Mouse (Mus musculus): ENCODE measurements around the gene Mrps18c. TPM values are rescaled to one million over a fixed set of nuclear protein-coding genes. Genes with fewer than 3 reads are reported as not detected.
A peak's percentile ranks its signal among the peaks of the same experiment; 100 is the strongest.

Gene Mrps18c
- polyA plus RNA-seq, 1 experiment from 2014 or later, result 172 TPM

DNA sequence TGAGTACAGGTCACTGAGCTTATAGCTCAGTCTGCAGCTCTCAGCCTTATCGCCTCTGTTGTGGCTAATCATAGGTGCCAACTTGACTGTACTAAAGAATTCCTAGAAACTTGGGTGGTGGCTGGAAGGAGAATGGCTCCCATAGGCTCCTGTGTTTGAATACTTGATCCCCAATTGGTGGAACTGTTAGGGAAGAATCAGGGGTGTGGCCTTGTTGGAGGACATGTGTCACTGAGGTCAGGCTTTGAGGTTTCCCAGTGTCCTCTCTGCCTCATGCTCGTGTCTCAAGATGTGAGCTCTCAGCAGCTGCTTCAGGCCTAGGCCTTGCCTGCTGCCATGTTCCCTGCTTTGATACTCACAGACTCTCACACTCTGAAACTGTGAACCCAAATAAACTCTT lies 35.4 kb downstream of the Mrps18c start:
- no peak overlapping the region for H3K9ac ChIP-seq (ENCODE audit: low read length)
- no peaks in the 10 kb centered on the region for H3K9me3 ChIP-seq (ENCODE audit: control insufficient read depth, low read length)
- no peaks in the 10 kb centered on the region for H3K36me3 ChIP-seq (ENCODE audit: control insufficient read depth, insufficient read depth, low read length)
- H3K4me3 ChIP-seq (ENCODE audit: low read depth, low read length), result no peak overlapping the region
- H3K27ac ChIP-seq (ENCODE audit: low read depth, low read length), result no peak overlapping the region
- DNase-seq (ENCODE audit: low spot score) (no peak), ATAC-seq (ENCODE audit: insufficient read depth, low FRiP score, low TSS enrichment) (no peak)
- H3K4me1 ChIP-seq (ENCODE audit: control insufficient read depth, insufficient read depth, low read length), result no peaks in the 10 kb centered on the region
- H3K4me2 ChIP-seq (ENCODE audit: low read depth), result no peak overlapping the region
- H3K27me3 ChIP-seq (ENCODE audit: control insufficient read depth, insufficient read depth, low read length), result no peaks in the 10 kb centered on the region
- 82% methylated on average over 2 of the region's 2 CpGs for WGBS

DNA sequence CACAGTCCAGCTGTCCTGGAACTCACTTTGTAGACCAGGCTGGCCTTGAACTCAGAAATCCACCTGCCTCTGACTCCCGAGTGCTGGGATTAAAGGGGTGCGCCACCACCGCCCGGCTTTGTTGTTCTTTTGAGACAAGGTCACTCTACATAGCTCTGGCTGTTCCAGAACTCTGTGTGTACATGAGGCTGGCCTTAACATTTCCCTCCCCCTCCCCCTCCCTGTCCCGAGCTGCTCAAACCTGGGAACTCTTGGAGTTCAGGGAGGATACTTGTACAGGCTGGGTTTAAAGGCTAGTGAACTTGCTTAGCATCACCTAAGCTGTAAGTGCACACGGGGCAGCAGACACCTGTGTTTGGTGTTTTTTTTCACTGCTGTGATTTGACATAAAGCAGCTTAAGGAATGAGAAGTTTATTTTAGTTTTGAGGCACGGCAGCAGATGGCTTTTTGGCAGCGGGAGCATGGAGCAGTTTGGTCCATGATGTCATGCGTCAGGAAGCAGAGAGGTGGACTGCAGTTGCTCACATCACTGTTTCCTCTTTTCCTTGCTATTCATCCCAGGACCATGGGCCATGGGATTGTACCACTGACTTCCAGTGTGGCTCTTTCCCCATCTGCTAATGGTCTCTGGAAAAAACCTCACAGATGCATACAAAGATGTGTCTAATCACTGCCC lies 37.6 kb downstream of the Mrps18c start:
- Histone ChIP-seq H3K4me2 (ENCODE audit: low read depth) (no peak overlapping the region), H3K4me1 (ENCODE audit: control insufficient read depth, insufficient read depth, low read length) (no peaks in the 10 kb centered on the region), H3K36me3 (ENCODE audit: control insufficient read depth, insufficient read depth, low read length) (no peaks in the 10 kb centered on the region), H3K9me3 (ENCODE audit: control insufficient read depth, low read length) (no peaks in the 10 kb centered on the region), H3K4me3 (ENCODE audit: low read depth, low read length) (no peak overlapping the region), H3K9ac (ENCODE audit: low read length) (no peak overlapping the region), H3K27ac (ENCODE audit: low read depth, low read length) (no peak overlapping the region), H3K27me3 (ENCODE audit: control insufficient read depth, insufficient read depth, low read length) (no peaks in the 10 kb centered on the region)
- ATAC-seq (ENCODE audit: insufficient read depth, low FRiP score, low TSS enrichment) (no peak), DNase-seq (ENCODE audit: low spot score) (no peak)
- WGBS, result 82% methylated on average over 9 of the region's 9 CpGs

DNA sequence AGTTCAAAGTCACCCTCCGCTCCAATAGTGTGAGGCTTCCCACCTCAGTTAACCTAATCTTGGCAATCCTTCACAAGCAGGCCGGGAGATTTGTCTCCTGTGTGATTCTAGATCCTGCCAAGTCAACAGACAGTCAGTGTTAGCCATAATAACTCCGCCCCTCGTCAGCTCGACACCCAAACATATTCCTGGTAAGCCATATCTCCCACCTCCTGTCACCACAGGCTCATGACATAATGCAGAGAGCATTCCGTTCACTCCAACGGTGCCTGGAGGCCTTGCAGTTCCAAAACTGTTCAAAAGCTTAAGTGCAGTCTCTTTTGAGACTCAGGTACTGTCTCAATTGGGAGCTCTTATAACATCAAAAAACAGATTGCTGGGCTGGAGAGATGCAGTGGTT lies 39.5 kb downstream of the Mrps18c start:
- no peak overlapping the region for H3K9ac ChIP-seq (ENCODE audit: low read length)
- no peak overlapping the region for H3K4me3 ChIP-seq (ENCODE audit: low read depth, low read length)
- no peaks in the 10 kb centered on the region for H3K36me3 ChIP-seq (ENCODE audit: control insufficient read depth, insufficient read depth, low read length)
- no peaks in the 10 kb centered on the region for H3K4me1 ChIP-seq (ENCODE audit: control insufficient read depth, insufficient read depth, low read length)
- no peaks in the 10 kb centered on the region for H3K9me3 ChIP-seq (ENCODE audit: control insufficient read depth, low read length)
- ATAC-seq (ENCODE audit: insufficient read depth, low FRiP score, low TSS enrichment), result no peak
- DNase-seq (ENCODE audit: low spot score), result no peak
- 95% methylated on average over 7 of the region's 7 CpGs for WGBS
- H3K27me3 ChIP-seq (ENCODE audit: control insufficient read depth, insufficient read depth, low read length), result no peaks in the 10 kb centered on the region
- no peak overlapping the region for H3K4me2 ChIP-seq (ENCODE audit: low read depth)
- no peak overlapping the region for H3K27ac ChIP-seq (ENCODE audit: low read depth, low read length)

DNA sequence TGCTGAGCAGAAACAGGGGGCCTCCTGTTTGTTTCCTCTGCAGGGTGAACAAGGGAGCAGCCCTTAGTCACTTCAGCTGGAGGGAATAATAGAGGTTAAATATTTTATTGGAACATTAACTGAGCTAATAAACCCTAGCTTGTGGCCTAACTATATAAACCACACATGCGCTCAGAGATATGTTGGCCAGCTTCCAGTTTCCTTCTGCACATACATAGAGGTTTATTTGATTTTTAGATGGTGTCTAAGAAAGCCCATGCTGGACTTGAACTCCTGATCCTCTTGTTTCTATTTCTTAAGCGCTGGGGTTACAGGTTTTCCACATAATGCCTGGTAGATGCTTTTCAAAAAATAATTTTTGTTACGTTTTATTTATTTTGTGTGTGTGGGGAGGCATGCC lies 46.1 kb downstream of the Mrps18c start:
- ATAC-seq (ENCODE audit: insufficient read depth, low FRiP score, low TSS enrichment) (no peak), DNase-seq (ENCODE audit: low spot score) (no peak)
- H3K9me3 ChIP-seq (ENCODE audit: control insufficient read depth, low read length), result no peaks in the 10 kb centered on the region
- peaks cover 6% of the 10 kb centered on the region; the same call in 1 of the 2 replicates for H3K4me1 ChIP-seq (ENCODE audit: control insufficient read depth, insufficient read depth, low read length)
- peaks cover 37% of the 10 kb centered on the region for H3K27me3 ChIP-seq (ENCODE audit: control insufficient read depth, insufficient read depth, low read length)
- H3K9ac ChIP-seq (ENCODE audit: low read length), result no peak overlapping the region
- no peaks in the 10 kb centered on the region for H3K36me3 ChIP-seq (ENCODE audit: control insufficient read depth, insufficient read depth, low read length)
- no peak overlapping the region for H3K4me2 ChIP-seq (ENCODE audit: low read depth)
- H3K4me3 ChIP-seq (ENCODE audit: low read depth, low read length), result no peak overlapping the region
- no peak overlapping the region for H3K27ac ChIP-seq (ENCODE audit: low read depth, low read length)
- WGBS, result 60% methylated on average over 3 of the region's 3 CpGs

DNA sequence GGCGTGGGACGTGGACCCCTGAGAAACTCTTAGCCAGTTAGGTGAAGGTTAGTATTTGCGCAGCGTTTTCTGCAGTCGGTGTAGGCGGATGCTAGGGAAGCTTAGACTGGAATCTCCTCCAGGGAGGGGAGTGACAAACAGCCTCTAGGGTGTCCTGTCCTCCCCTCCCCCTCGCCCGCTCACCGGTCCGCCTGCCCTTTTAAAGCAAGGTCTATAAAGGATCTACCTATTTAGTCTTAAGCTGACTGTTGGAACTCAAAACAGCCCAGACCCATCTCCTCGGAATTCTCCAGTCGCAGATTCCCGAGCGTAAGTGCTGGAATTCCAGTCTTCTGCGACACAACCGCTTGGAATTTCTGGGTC lies 47.0 kb downstream of the Mrps18c start, which contains the start of gene Gpat3:
TSS of gene Gpat3 (plus strand) at position 229 of the 363 bp plus-strand sequence.
- DNase-seq (ENCODE audit: low spot score), result no peak
- WGBS, result under 1% methylated on average over 16 of the region's 16 CpGs
- H3K4me1 ChIP-seq (ENCODE audit: control insufficient read depth, insufficient read depth, low read length), result peaks cover 6% of the 10 kb centered on the region; the same call in 1 of the 2 replicates
- no peaks in the 10 kb centered on the region for H3K36me3 ChIP-seq (ENCODE audit: control insufficient read depth, insufficient read depth, low read length)
- peak within 1 kb of the TSS; percentile 58 for H3K9ac ChIP-seq (ENCODE audit: low read length)
- H3K4me2 ChIP-seq (ENCODE audit: low read depth), result peak within 1 kb of the TSS; percentile 99
- H3K27me3 ChIP-seq (ENCODE audit: control insufficient read depth, insufficient read depth, low read length), result peaks cover 37% of the 10 kb centered on the region
- H3K9me3 ChIP-seq (ENCODE audit: control insufficient read depth, low read length), result no peaks in the 10 kb centered on the region
- H3K4me3 ChIP-seq (ENCODE audit: low read depth, low read length), result peak within 1 kb of the TSS; percentile 59
- ATAC-seq (ENCODE audit: insufficient read depth, low FRiP score, low TSS enrichment), result no peak
- no peak within 1 kb of the TSS for H3K27ac ChIP-seq (ENCODE audit: low read depth, low read length)

DNA sequence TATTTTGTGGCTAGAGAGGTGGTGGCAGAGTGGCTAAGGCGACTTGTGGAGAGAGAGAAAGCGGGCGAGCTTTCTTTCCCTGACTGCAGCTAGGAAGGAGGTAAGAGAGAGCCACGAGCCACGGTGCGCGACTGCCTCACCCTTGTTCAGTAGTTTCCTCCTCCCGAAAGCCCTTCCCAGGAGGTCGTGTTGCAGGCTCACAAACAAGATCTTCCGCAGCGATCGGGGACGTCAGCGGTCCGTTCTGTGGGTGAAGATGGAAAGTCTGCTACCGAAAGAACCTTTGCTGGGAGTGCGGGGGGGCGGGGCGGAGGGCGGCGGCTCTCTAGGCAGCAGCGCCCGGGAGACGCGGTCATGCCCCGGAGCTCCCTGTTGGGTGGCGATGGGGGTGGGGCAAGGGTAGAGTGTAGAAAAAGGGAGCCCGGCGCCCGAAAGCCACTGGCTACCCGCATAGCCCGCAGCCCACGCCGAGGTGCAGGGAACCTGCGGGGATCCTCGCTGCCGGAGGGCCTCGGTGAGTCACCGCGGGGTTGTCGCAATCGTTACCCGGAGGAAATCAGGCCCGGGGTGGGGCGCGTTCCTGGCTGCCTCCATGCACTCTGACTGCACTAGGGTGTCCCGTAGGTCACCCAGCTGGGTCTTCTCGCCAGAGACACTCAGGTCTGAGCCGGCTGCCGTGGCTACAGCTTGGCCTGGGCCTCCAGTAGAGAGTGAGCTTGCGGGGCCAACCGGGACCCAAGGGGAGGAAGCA lies 47.6 kb downstream of the Mrps18c start:
- Histone ChIP-seq H3K4me2 (ENCODE audit: low read depth) (peak overlapping the region; percentile 99), H3K27me3 (ENCODE audit: control insufficient read depth, insufficient read depth, low read length) (peaks cover 37% of the 10 kb centered on the region), H3K36me3 (ENCODE audit: control insufficient read depth, insufficient read depth, low read length) (no peaks in the 10 kb centered on the region), H3K9ac (ENCODE audit: low read length) (peak overlapping the region; percentile 58), H3K4me1 (ENCODE audit: control insufficient read depth, insufficient read depth, low read length) (peaks cover 6% of the 10 kb centered on the region; the same call in 1 of the 2 replicates), H3K4me3 (ENCODE audit: low read depth, low read length) (peak overlapping the region; percentile 59), H3K27ac (ENCODE audit: low read depth, low read length) (no peak overlapping the region), H3K9me3 (ENCODE audit: control insufficient read depth, low read length) (no peaks in the 10 kb centered on the region)
- DNase-seq (ENCODE audit: low spot score), result peak; percentile 67
- peak; percentile 45; the same call in 1 of the 2 replicates for ATAC-seq (ENCODE audit: insufficient read depth, low FRiP score, low TSS enrichment)
- 0% methylated on average over 45 of the region's 52 CpGs for whole genome bisulfite sequencing

DNA sequence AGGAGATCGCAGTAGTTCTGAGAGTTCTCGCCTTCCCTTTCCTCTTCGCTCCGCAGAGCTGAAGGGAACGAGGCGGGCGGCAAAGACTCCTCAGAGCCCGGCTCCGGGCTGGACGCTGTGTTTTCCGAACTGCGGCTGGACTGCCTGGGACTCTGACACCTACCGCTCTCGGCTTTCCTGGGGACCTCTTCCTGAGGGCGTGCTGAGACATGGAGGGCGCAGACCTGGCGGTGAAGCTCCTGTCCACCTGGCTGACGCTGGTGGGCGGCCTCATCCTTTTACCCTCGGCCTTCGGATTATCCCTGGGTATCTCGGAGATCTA lies 48.1 kb downstream of the Mrps18c start:
- peak overlapping the region; percentile 59 for H3K4me3 ChIP-seq (ENCODE audit: low read depth, low read length)
- under 1% methylated on average over 22 of the region's 22 CpGs for WGBS

DNA sequence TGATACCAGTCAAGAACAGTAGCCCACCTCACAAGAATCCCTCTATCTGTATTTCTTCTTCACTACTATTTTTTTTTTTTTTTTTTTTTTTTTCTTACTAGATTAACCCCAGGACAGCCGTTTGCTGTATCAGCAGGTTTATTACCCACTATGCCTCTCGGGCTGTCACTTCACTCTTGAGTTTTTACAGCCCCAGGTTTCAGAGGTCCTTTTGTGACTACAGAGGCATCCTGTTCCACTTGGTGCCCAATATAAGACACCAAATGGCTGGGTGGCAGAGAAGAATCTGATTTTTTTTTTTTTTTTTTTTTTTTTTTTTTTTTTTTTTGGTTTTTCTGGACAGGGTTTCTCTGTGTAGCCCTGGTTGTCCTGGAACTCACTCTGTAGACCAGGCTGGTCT lies 48.7 kb downstream of the Mrps18c start:
- Histone ChIP-seq H3K4me3 (ENCODE audit: low read depth, low read length) (peak overlapping the region; percentile 59; the same call in 1 of the 2 replicates), H3K4me1 (ENCODE audit: control insufficient read depth, insufficient read depth, low read length) (peaks cover 6% of the 10 kb centered on the region; the same call in 1 of the 2 replicates), H3K4me2 (ENCODE audit: low read depth) (peak overlapping the region; percentile 99), H3K27me3 (ENCODE audit: control insufficient read depth, insufficient read depth, low read length) (peaks cover 37% of the 10 kb centered on the region), H3K9me3 (ENCODE audit: control insufficient read depth, low read length) (no peaks in the 10 kb centered on the region), H3K9ac (ENCODE audit: low read length) (no peak overlapping the region), H3K27ac (ENCODE audit: low read depth, low read length) (no peak overlapping the region), H3K36me3 (ENCODE audit: control insufficient read depth, insufficient read depth, low read length) (no peaks in the 10 kb centered on the region)
- 0% methylated on average over 2 of the region's 2 CpGs for WGBS
- DNase-seq (ENCODE audit: low spot score), result no peak
- ATAC-seq (ENCODE audit: insufficient read depth, low FRiP score, low TSS enrichment), result no peak

More for the DNA sequence above, 48.1 kb downstream of the Mrps18c start:
- ATAC-seq (ENCODE audit: insufficient read depth, low FRiP score, low TSS enrichment) (no peak), DNase-seq (ENCODE audit: low spot score) (no peak)
- Histone ChIP-seq H3K4me1 (ENCODE audit: control insufficient read depth, insufficient read depth, low read length) (peaks cover 6% of the 10 kb centered on the region; the same call in 1 of the 2 replicates), H3K36me3 (ENCODE audit: control insufficient read depth, insufficient read depth, low read length) (no peaks in the 10 kb centered on the region), H3K27ac (ENCODE audit: low read depth, low read length) (no peak overlapping the region), H3K4me2 (ENCODE audit: low read depth) (peak overlapping the region; percentile 99), H3K27me3 (ENCODE audit: control insufficient read depth, insufficient read depth, low read length) (peaks cover 37% of the 10 kb centered on the region), H3K9ac (ENCODE audit: low read length) (peak overlapping the region; percentile 58), H3K9me3 (ENCODE audit: control insufficient read depth, low read length) (no peaks in the 10 kb centered on the region)

DNA sequence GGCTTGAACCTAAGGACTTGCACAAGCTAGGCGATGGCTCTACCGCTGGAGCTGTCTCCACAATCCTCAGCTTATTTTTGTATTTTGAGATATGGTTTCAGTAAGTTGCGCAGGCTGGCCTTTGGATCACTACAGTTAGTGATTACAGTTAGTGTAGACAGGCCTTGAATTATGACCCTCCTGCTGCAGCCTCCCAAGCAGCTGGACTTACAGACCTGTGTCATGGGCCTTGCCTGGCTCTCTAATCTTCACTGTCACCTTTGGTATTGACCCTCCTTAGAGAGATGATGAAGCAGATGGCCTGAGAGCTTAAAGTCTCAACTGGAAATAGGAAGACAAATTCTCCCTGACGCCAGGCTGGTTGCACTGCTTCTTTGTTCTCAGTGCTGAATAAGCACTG lies 55.5 kb downstream of the Mrps18c start:
- ATAC-seq (ENCODE audit: insufficient read depth, low FRiP score, low TSS enrichment), result no peak
- Histone ChIP-seq H3K27ac (ENCODE audit: low read depth, low read length) (no peak overlapping the region), H3K36me3 (ENCODE audit: control insufficient read depth, insufficient read depth, low read length) (no peaks in the 10 kb centered on the region), H3K4me2 (ENCODE audit: low read depth) (no peak overlapping the region), H3K27me3 (ENCODE audit: control insufficient read depth, insufficient read depth, low read length) (no peaks in the 10 kb centered on the region), H3K4me1 (ENCODE audit: control insufficient read depth, insufficient read depth, low read length) (no peaks in the 10 kb centered on the region), H3K9me3 (ENCODE audit: control insufficient read depth, low read length) (no peaks in the 10 kb centered on the region), H3K9ac (ENCODE audit: low read length) (no peak overlapping the region), H3K4me3 (ENCODE audit: low read depth, low read length) (no peak overlapping the region)
- DNase-seq (ENCODE audit: low spot score), result no peak
- WGBS, result 82% methylated on average over 4 of the region's 4 CpGs
